Mouse (Mus musculus): ENCODE measurements at regions not wholly inside any gene's neighbourhood (a gene's known extent, or its start where the extent isn't known, plus 50 kb on each side); places are given as distances from the start of the nearest gene placed in this dataset.

- no peak for TF ChIP-seq POLR2A (IDR thresholded peaks at IDR 0.05; ENCODE audit: insufficient read depth, low read depth, low read length)
- no peak for TF ChIP-seq CTCF (IDR thresholded peaks at IDR 0.05; ENCODE audit: insufficient read depth, low read depth, low read length)
Observed at GRCm38 (mm10) chr3:49485105-49485504, 272.0 kb downstream of the Pcdh18 start.

Data from olfactory bulb, adult 2 months (tissue).